ENCODE assay signal across 21 mouse cellular contexts in genomic region chr4:119297361-119297760, GRCm38 (mm10). TPM values are rescaled to one million over a fixed set of nuclear protein-coding genes. Genes with fewer than 3 reads are reported as not detected.
"Had no signal": no experiment of that assay in that cellular context is flagged by ENCODE, and none has a peak within 500 bp of the region (broad histone marks: within the 10 kb centered on the region; RNA-seq: fewer than 3 reads in every experiment).

No protein-coding gene starts in this region.

- DNase-seq: retina, postnatal 1 day; right cerebral cortex, adult 18-20 months; right cerebral cortex, postnatal 14 days; right cerebral cortex, postnatal 25 days; right cerebral cortex, postnatal 4 days; spleen, adult 18-20 months; thymus, adult 18-20 months; thymus, adult 2 months; thymus, postnatal 14 days; thymus, postnatal 25 days; thymus, postnatal 36 days; thymus, postnatal 4 days had no signal

- H3K36me3 ChIP-seq: neural tube, embryonic 15.5 days; stomach, embryonic 15.5 days had no signal

- H3K27ac ChIP-seq: neural tube, embryonic 15.5 days; stomach, embryonic 15.5 days; stomach, postnatal 0 days had no signal

- H3K27me3 ChIP-seq: neural tube, embryonic 15.5 days; stomach, embryonic 15.5 days had no signal

- H3K9me3 ChIP-seq: neural tube, embryonic 15.5 days; stomach, embryonic 15.5 days had no signal

- H3K4me3 ChIP-seq: neural tube, embryonic 15.5 days; stomach, embryonic 15.5 days had no signal

- H3K4me2 ChIP-seq: neural tube, embryonic 15.5 days; stomach, embryonic 15.5 days had no signal

- H3K9ac ChIP-seq: neural tube, embryonic 15.5 days; stomach, embryonic 15.5 days had no signal

RNA-seq across cellular contexts. Expression of gene Cldn19, which starts 42.1 kb away (rescaled TPM):
- total RNA-seq: neutrophil, adult 5-6 weeks had no signal
- polyA plus RNA-seq: small intestine, adult 2 months; spleen, adult 2 months; stomach, embryonic 14.5 days; stomach, embryonic 15.5 days; stomach, postnatal 0 days; testis, adult 2 months; thymus, postnatal 0 days had no signal
